Mouse (Mus musculus) myocyte (in vitro differentiated cells): ENCODE data around the gene Sf1. TPM values are rescaled to one million over a fixed set of nuclear protein-coding genes. Genes with fewer than 3 reads are reported as not detected.

Source experiments
- H3K27me3 ChIP-seq: one replicate; pipeline ENCODE4 v1.6.1; 2011; ENCODE audit not compliant: control insufficient read depth, insufficient read depth, insufficient read length
- H3K36me3 ChIP-seq: one replicate; pipeline ENCODE4 v1.6.1; 2011; ENCODE audit not compliant: control insufficient read depth, insufficient read depth
- H3K4me2 ChIP-seq: one replicate; pipeline ENCODE4 v1.6.1; 2011; ENCODE audit warnings: low read depth, control low read depth
- H3K4me3 ChIP-seq: one replicate; pipeline ENCODE4 v1.5.1; 2011; ENCODE audit warnings: mild to moderate bottlenecking, control low read depth, moderate library complexity
- H3K79me2 ChIP-seq: one replicate; pipeline ENCODE4 v1.6.1; 2011; ENCODE audit not compliant: control insufficient read depth, insufficient read depth
- H3ac ChIP-seq: one replicate; pipeline ENCODE4 v1.6.1; 2011; ENCODE audit not compliant: control insufficient read depth, insufficient read length
- CEBPB ChIP-seq: IDR thresholded peaks from 2 replicates; pipeline ENCODE4 v1.6.1; 2011; ENCODE audit warnings: mild to moderate bottlenecking, moderate library complexity; ENCODE audit not compliant: poor library complexity, insufficient read depth, severe bottlenecking
- E2F4 ChIP-seq: IDR thresholded peaks from one replicate; pipeline ENCODE4 v1.6.1; 2011; ENCODE audit warnings: mild to moderate bottlenecking, control low read depth, moderate library complexity; ENCODE audit not compliant: insufficient read depth
- MAX ChIP-seq: IDR thresholded peaks from one replicate; pipeline ENCODE4 v1.6.1; 2011; ENCODE audit warnings: low read depth, mild to moderate bottlenecking, control low read depth
- MYOD1 ChIP-seq, 3 experiments: IDR thresholded peaks; one replicate each; pipeline ENCODE4 v1.6.1; 2011; ENCODE audit warnings: control low read depth in 2 of 3, low read depth in 2 of 3, mild to moderate bottlenecking in 2 of 3, moderate library complexity in 1 of 3; ENCODE audit not compliant: insufficient read length in 2 of 3, control insufficient read depth in 1 of 3
- MYOG ChIP-seq, 3 experiments: IDR thresholded peaks; one replicate each; pipeline ENCODE4 v1.6.1; 2011; ENCODE audit warnings: control low read depth in 2 of 3, low read depth in 2 of 3, mild to moderate bottlenecking in 2 of 3; ENCODE audit not compliant: insufficient read length in 2 of 3, control insufficient read depth in 1 of 3, insufficient read depth in 1 of 3
- POLR2A ChIP-seq: IDR thresholded peaks from one replicate; pipeline ENCODE4 v1.6.1; 2011; ENCODE audit warnings: low read depth, mild to moderate bottlenecking, control low read depth, moderate library complexity; ENCODE audit not compliant: insufficient read length
- POLR2AphosphoS2 ChIP-seq: IDR thresholded peaks from one replicate; pipeline ENCODE4 v1.6.1; 2011; ENCODE audit warnings: low read depth, control low read depth; ENCODE audit not compliant: insufficient read length
- REST ChIP-seq: IDR thresholded peaks from one replicate; pipeline ENCODE4 v1.6.1; 2011; ENCODE audit warnings: mild to moderate bottlenecking, control low read depth, moderate library complexity; ENCODE audit not compliant: insufficient read depth, insufficient read length
- SRF ChIP-seq: IDR thresholded peaks from one replicate; pipeline ENCODE4 v1.6.1; 2011; ENCODE audit warnings: low read depth; ENCODE audit not compliant: control insufficient read depth, insufficient read length
- TCF12 ChIP-seq: IDR thresholded peaks from one replicate; pipeline ENCODE4 v1.6.1; 2011; ENCODE audit warnings: mild to moderate bottlenecking, control low read depth; ENCODE audit not compliant: poor library complexity, insufficient read depth, severe bottlenecking
- TCF3 ChIP-seq: IDR thresholded peaks from one replicate; pipeline ENCODE4 v1.6.1; 2011; ENCODE audit warnings: low read depth, control low read depth; ENCODE audit not compliant: insufficient read length
- USF1 ChIP-seq: IDR thresholded peaks from one replicate; pipeline ENCODE4 v1.6.1; 2011; ENCODE audit warnings: low read depth, mild to moderate bottlenecking, control low read depth, moderate library complexity
- polyA plus RNA-seq: library from polyadenylated mRNA; unstranded; fragments of >200 nt; fragmentation: generic; extraction: Trizol; gene quantifications from one replicate; pipeline ENCODE4 v1.2.1, GENCODE M21; 2012; ENCODE audit warnings: missing spikeins

Sf1 gene
- polyA plus RNA-seq, 1 experiment, result 131 TPM

DNA sequence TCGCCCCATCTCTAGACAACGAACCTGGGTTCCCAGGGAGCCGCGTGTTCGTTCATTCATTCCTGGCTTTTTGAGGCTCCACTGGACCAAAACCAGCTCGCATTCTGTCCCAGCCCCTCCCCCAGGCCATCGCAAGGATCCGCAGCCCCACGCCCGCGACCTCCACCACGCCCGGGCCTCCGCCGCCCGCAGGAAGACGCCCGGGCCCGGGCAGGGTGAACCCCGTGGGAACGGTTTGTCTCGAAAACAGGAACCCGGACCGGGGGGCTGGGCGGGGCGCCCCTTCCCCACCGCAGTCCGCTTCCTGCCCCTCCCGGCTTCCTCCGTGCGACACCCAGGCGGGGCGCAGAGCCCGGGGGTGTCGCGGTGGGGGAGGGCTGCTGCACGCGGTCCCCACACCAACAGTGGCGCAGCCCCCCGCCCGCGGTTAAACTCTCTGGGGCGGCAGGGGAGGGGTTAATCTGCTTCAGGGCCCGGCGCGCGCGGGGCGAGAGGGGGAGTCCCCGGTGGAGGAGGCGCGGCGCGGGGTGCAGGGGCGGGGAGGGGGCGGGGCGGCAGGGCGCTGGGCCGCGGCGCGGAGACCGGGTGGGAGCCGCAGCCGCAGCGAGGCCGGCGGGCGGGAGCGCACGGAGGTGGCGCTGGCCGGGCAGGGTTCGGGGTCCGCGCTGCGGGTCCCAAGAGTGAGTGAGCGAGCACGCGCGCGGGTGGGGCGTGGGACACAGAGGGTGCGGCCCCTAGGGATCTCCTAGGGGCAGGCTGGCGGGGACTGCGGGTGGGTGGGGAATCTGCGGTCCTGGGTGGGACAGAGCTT, 36.0 kb downstream of the Sf1 start, which contains the start of gene Rasgrp2:
Rasgrp2 (plus strand) TSS at position 56 of the 811 bp plus-strand sequence.
- Histone ChIP-seq H3K36me3 (no peaks in the 10 kb centered on the region), H3K79me2 (no peaks in the 10 kb centered on the region), H3K4me2 (peak within 1 kb of the TSS; percentile 62), H3ac (no peak within 1 kb of the TSS), H3K27me3 (peaks cover 38% of the 10 kb centered on the region), H3K4me3 (no peak within 1 kb of the TSS)
- TF ChIP-seq TCF3 (no peak), SRF (no peak), MAX (no peak), REST (no peak), MYOG (IDR thresholded peaks at IDR 0.05; ENCODE audit: control insufficient read depth in 1 of 3, insufficient read depth in 1 of 3, insufficient read length in 2 of 3, low read depth in 2 of 3) (no peak), POLR2AphosphoS2 (no peak)

DNA sequence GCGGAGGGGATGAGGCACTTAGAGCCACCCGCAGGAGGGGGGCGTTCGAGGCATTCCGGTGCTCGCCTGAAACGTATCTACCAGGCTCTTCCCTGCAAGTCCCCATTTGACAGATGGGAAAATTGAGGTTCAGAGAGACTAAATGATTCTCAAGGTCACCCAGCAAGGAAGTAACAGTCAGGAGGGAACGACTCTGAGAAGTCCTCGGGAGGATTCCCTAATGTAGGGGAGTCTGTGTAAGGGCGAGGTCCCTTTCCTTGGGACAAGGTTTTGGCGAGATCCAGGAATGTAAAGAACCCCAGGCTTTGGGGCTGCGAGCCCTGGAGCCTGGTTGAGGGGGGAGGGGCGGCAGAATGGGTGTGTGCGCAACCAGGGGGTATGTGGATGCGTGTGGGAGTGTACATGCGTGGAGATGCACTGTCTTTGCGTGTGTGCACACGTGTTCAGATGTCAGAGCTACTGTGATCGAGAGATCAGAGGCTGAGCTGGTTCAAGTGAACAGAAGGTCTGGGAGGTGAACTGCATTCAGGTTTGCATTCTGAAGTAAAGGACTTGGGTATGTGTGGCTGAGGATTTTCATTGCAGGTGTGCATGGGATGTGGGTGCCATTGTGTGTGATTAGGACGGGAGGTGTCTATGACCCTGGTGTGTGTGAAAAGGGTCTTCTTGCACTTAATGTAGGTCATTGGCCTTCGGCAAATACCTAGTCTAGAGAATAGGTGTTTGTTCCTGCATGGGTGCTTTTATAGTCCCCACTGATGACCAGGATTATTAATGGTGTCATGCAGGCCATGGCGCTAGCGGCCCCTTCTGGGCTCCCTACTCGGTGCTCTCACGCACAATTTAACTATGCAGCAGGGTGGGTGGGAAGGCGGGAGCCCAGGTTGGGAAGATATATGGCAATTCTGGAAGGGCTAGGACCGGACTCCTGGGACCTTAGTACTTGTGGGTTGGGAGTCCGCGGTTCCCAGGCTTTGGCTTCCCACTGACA, 36.9 kb downstream of the Sf1 start:
- no peak overlapping the region for H3K4me3 ChIP-seq
- peak overlapping the region; percentile 62 for H3K4me2 ChIP-seq
- no peaks in the 10 kb centered on the region for H3K79me2 ChIP-seq
- no peak for TF ChIP-seq POLR2A
- TF ChIP-seq TCF12, result no peak
- TF ChIP-seq SRF, result no peak
- TF ChIP-seq TCF3, result no peak
- no peak for TF ChIP-seq MAX
- no peak for TF ChIP-seq MYOD1 (IDR thresholded peaks at IDR 0.05; ENCODE audit: control insufficient read depth in 1 of 3, insufficient read length in 2 of 3, low read depth in 2 of 3)
- TF ChIP-seq E2F4, result no peak
- TF ChIP-seq CEBPB, result no peak
- no peak for TF ChIP-seq USF1
- no peak for TF ChIP-seq MYOG (IDR thresholded peaks at IDR 0.05; ENCODE audit: control insufficient read depth in 1 of 3, insufficient read depth in 1 of 3, insufficient read length in 2 of 3, low read depth in 2 of 3)
- TF ChIP-seq REST, result no peak
- TF ChIP-seq POLR2AphosphoS2, result no peak
- H3ac ChIP-seq, result no peak overlapping the region
- H3K36me3 ChIP-seq, result no peaks in the 10 kb centered on the region
- H3K27me3 ChIP-seq, result peaks cover 44% of the 10 kb centered on the region

DNA sequence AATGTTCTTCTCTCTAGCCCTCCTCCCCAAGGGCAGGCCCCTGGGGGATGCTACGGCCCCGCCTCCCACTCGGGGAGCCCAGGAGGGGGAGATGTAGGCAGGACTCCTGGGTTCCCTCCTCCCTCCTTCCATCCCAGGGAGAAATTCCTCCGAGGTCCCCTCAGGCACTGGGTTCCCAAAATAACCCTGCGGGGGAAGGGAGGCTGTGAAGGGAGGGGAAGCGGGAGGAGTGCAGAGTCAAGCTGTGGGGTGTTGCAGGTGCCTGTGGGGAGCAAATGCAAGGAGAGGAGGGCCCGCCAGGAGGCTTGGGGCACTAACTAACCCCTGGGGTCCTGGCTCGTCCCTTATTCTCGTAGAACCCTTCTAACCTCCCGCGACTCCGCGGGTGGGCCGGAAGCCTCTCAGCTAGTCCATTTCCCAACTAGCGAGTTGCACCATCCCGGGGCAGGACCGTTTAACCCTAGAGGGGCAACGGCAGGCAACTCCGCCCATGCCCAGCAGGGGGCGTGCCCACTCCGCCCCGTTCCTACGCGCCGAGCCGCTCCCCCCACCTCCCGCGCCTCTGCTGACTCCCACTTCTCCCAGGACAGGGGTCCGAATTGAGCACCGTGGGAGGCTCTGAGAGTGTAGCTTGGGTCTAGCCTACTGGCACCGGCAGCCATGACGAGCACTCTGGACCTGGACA, 37.8 kb downstream of the Sf1 start:
- no peaks in the 10 kb centered on the region for H3K36me3 ChIP-seq
- no peak overlapping the region for H3K4me3 ChIP-seq
- peak overlapping the region; percentile 61 for H3K4me2 ChIP-seq
- TF ChIP-seq MAX, result no peak
- no peak for TF ChIP-seq MYOG (IDR thresholded peaks at IDR 0.05; ENCODE audit: control insufficient read depth in 1 of 3, insufficient read depth in 1 of 3, insufficient read length in 2 of 3, low read depth in 2 of 3)
- TF ChIP-seq POLR2A, result no peak
- no peak for TF ChIP-seq CEBPB
- TF ChIP-seq POLR2AphosphoS2, result no peak
- no peak for TF ChIP-seq REST
- TF ChIP-seq TCF3, result no peak
- TF ChIP-seq MYOD1 (IDR thresholded peaks at IDR 0.05; ENCODE audit: control insufficient read depth in 1 of 3, insufficient read length in 2 of 3, low read depth in 2 of 3), result no peak
- no peak for TF ChIP-seq USF1
- no peak for TF ChIP-seq E2F4
- TF ChIP-seq SRF, result no peak
- no peak for TF ChIP-seq TCF12
- H3K79me2 ChIP-seq, result no peaks in the 10 kb centered on the region
- H3ac ChIP-seq, result no peak overlapping the region
- peaks cover 44% of the 10 kb centered on the region for H3K27me3 ChIP-seq

DNA sequence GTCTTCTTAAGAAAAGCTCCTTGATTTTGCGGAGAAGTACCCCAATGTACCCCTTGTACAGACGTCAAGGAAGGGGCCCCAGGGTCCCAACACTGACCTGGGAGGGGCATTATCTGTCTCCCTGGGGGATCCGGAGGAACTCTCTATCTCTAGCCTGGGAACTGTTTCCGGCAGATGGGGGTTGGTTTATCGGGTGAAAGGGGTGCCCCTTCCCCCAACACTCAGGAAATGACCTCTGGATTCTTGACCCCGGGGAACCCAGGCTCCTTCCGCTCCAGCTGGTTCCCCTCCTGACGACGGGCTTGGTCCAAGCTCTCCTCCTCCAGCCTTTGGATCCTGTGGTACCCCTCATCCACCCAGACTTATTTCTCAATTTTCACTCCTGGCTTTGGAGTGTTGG, 38.5 kb downstream of the Sf1 start:
- TF ChIP-seq MAX, result no peak
- TF ChIP-seq POLR2A, result no peak
- no peak for TF ChIP-seq POLR2AphosphoS2
- no peak for TF ChIP-seq SRF
- no peak for TF ChIP-seq USF1
- no peak for TF ChIP-seq E2F4
- no peak for TF ChIP-seq CEBPB
- no peak for TF ChIP-seq TCF3
- TF ChIP-seq TCF12, result no peak
- no peak for TF ChIP-seq MYOG (IDR thresholded peaks at IDR 0.05; ENCODE audit: control insufficient read depth in 1 of 3, insufficient read depth in 1 of 3, insufficient read length in 2 of 3, low read depth in 2 of 3)
- no peak for TF ChIP-seq REST
- TF ChIP-seq MYOD1 (IDR thresholded peaks at IDR 0.05; ENCODE audit: control insufficient read depth in 1 of 3, insufficient read length in 2 of 3, low read depth in 2 of 3), result no peak
- Histone ChIP-seq H3K79me2 (no peaks in the 10 kb centered on the region), H3K4me3 (no peak overlapping the region), H3K4me2 (peak overlapping the region; percentile 61), H3K36me3 (no peaks in the 10 kb centered on the region), H3K27me3 (peaks cover 49% of the 10 kb centered on the region), H3ac (no peak overlapping the region)
